Mouse (Mus musculus) naive thymus-derived CD4-positive, alpha-beta T cell, adult 2 months (primary cell): ENCODE results near the gene Nans.
A peak's percentile ranks its signal among the peaks of the same experiment; 100 is the strongest.

Source experiments
- DNase-seq: peaks from one replicate; pipeline ENCODE4 v3.0.0-alpha.2; 2011; ENCODE audit warnings: low read depth

Nans gene

DNA sequence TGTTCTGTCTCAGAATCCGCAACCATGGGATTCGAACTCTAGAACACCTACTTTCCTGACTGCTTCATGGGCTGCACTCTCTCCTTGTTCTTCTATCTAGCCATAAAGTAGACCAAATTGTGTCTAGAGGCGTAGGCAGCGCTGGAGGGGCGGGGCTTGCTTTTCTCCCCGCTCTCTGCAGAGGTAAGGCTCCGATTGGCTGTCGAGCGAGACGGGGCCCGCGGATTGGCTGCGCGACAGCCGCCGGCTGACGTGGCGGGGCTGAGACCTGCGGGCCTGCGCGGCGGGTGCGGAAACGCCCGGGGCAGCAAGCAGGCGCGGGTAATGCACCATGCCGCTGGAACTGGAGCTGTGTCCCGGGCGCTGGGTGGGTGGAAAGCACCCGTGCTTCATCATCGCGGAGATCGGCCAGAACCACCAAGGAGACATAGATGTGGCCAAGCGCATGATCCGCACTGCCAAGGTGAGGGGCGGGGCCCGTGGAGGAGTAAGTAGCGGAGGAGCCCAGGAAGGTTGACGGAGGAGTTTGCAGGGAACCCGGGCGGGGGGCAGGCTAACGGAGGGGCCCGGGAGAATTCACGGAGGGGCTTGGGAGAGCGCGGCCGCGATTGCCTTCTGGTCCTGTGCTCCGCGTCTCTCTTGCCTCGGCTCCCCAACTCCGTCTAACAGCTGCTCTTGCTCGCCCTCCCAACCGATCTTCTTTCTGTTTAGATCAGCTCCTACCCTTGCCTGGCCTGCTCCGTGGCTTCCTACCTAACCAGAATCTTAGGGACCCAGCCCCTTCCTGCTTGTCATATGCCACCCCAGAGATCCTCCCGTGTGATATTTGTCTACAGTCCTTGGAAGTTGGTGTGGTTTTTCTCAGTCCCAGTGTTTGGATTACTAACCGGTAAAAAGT is at the start of gene Nans:
Gene Nans, plus strand, starts transcription at position 221 of the 898 bp plus-strand sequence.
- DNase-seq = peak; percentile 96

DNA sequence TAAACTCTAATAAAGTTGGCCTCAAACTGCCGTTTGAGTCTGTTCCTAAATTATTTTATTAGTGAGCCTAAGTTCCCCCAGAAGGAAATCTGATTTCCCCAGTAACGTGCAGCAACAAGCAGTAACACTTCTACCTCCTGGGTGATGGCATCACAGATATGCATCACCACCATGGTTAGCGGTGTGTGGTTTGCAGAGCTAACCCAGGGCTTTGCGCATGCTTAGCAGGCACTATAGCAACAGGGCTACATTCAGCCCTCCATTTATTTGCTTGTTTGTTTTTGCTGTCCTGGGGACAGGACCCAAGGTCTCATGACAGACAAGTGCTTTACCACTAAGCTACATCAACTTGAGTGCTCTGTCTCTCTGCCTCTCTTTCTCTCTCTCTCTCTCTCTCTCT is 46.5 kb upstream of the Nans start:
- DNase-seq = peak; percentile 45

DNA sequence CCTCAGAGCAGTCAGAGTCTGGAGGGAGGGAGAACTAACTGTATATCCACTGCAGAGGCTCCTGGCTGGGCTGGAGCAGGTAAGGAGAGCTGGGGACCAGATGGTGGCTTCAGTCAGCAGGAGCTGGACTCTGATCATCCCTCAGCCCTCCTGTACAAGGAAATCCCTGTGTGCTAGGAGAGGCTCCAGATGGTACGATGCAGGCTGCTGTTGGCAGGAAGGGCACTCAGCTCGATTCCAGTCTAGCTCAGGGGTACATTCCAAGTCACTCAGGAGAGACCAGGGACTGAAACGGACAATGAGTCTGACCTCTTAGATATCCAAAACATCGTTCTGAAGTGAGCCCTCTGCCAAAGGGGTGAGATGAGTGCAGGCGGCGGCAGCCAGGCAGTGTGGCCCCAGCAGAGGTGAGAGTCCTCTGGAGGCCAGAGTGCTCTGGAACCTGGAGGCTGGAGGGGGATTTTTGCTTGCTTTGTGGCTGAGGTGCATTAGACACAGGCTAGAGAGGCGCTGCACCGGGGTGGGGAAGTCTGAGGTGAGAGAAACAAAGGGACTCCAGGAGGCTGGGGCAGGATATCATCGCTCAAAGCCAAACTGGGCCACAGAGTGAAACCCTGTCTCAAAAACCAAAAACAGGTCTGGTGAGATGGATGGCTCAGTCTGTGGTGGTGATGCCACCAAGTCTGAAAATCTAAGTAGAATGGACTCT is 43.7 kb upstream of the Nans start:
- DNase-seq = no peak

DNA sequence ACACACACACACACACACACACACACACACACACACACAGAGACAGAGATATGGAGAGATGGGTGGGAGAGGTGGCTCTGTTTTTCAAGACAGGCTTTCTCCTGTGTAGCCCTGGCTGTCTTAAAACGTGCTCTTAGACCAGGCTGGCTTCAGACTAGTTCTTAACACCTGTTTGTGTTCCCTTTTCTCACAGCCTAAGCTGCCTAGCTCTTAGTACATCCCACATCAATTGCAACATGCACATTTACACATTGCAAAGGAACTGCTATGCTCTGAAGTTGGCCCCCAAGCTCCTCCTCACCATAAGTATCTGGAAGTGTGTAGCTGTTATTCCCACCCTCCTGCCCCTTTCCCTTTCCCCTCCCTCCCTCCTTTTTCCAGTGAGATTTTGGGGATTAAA is 41.6 kb upstream of the Nans start:
- DNase-seq = no peak

DNA sequence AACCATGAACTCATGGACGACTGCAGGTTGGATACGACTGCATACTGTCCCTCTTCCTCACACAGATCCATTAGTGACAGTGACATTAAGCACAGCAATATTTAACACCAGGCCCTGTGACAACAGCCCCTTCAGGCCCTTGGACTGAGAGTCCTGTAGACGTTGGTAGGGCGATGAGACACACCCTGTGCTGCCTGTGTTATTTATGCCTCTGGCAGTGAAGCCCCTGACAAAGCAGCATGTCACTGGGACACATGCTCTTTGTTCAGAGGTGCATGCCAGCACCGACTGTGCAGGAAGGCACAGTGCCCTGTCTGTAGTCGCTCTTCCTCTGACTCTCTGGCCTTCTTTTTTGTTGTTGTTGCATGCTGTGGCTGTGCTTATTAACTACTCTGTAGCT is 40.2 kb upstream of the Nans start:
- DNase-seq = no peak

DNA sequence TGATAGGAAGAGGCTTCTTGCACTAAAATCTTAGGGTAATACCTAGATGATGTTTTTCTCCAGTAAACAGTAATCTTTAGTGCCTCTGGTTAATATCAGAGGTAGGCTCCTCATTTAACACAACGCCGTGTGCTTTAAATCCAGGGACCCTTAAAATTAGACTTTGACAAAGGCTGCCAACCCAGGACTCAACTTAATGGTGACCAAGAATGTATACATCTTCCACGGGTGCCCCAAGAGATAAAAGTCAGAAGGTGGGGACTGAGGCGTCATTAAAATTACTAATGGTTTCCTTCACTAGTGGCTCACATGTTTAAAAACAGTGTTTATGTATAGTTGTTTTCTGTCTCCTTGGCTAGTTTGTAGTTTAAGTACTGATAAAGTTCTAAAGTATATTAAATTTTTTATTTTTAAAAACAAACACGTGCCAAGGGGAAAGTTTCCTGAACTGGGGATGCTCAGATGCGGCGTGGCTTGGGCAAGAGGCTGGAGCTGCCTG is 39.0 kb upstream of the Nans start:
- DNase-seq = no peak

DNA sequence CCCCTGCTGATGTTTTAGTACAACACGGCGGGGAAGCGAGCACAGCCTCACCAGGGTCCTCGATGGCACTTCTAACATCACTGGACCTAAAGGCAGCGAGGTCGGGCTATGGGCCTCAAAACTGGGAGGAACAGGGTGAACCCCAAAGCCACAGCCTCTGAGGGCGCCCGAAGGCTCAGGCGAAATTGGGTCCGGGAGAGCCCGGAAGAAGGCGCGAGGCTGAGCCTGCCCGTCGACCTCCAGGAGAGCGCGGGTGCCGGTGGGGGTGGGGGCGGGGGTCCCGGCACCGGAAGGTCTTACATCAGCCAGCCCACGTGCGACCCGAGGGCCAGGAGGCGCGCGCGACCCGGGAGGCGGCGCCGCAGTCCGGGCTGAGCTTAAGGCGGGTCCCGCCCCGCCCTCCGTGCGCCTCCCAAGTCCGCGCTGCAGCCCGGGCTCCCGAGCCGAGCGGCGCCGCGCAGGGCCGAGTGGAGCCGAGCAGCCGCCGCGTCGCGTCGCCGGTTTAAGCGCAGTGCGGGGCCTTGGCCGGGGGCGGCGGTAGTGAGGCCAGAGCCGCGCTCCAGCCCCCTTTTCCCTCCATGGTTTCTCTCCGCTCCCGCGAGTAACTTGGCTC is 38.4 kb upstream of the Nans start, which contains the start of gene Anp32b:
Gene Anp32b, plus strand, starts transcription at position 384 of the 613 bp plus-strand sequence.
- DNase-seq = peak; percentile 93

DNA sequence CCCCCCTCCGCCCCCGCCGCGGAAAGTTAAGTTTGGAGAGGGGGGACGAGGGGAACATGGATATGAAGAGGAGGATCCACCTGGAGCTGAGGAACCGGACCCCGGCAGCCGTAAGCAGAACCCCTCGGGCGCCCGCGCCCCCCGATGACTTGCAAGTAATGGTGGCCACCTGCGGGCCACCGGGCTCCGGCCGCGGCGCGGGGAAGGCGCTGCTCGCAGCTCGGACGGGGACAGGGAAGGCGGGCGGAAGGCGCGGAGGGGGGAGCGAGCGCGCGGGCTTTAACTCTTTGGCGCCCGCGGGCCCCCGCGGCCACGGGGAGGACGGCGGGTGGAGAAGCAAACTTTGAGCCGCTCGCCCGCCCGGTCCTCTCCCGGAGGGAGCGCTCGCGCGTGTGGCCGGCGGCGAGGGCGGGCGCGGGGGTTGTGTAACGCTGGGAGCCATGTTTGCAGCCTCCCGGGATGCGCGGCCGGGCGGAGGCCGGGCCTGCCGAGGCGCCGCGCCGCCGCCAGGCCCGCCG is 37.7 kb upstream of the Nans start:
- DNase-seq = peak; percentile 79

DNA sequence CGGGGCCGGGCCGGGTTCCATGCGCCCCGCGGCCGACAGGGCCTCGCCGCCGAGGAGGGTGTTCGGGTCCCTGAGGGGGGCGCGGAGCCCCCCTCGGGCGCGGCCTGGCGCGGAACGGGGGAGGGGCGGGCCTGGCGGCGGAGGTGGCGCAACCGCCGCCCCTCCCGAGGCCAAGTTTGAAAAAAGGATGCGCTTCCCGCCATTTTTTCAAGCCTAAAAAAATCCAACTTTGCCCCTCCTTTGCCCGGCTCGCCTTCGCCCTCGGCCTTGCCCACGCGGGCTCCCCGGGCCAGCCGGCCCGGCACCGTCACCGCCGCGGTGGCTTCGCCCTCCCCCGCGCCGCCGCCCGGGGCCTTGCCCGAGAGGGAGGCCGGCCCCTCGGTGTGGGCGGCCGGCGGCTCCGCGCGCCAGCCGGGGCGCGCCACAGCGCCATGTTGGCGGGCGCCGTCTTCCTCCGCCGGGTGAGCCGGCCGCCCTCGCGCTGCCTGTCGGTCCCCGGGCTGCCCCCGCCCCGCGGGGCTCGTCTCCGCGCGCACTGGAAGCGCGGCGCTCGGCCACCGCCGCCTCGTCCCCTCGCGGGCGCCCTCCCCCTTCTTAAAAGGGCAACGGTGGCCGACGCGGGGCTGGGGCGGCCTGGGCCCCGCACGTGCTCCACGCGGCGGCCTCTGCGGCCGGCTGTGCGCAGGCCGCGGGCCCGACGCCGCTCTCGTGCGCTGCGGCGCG is 37.1 kb upstream of the Nans start:
- DNase-seq = peak; percentile 84

DNA sequence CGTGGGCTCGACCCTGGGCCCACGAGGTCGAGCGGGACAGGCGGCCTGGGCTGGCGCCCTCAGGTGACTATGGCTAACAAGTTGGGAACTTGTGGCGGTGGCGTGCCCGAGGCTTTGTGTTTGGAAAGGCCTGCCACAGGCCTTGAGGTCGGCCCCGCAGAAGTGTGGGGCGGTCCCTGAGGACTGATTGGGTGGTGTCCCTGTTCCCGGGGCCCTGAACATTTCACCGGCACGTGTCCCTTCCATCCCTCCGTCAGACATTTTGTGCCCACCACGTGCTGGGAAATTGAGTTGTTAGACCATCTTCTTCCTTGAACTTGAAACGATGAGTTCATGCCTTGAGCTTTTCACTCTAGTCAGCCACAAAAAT is 36.6 kb upstream of the Nans start:
- no peak for DNase-seq

DNA sequence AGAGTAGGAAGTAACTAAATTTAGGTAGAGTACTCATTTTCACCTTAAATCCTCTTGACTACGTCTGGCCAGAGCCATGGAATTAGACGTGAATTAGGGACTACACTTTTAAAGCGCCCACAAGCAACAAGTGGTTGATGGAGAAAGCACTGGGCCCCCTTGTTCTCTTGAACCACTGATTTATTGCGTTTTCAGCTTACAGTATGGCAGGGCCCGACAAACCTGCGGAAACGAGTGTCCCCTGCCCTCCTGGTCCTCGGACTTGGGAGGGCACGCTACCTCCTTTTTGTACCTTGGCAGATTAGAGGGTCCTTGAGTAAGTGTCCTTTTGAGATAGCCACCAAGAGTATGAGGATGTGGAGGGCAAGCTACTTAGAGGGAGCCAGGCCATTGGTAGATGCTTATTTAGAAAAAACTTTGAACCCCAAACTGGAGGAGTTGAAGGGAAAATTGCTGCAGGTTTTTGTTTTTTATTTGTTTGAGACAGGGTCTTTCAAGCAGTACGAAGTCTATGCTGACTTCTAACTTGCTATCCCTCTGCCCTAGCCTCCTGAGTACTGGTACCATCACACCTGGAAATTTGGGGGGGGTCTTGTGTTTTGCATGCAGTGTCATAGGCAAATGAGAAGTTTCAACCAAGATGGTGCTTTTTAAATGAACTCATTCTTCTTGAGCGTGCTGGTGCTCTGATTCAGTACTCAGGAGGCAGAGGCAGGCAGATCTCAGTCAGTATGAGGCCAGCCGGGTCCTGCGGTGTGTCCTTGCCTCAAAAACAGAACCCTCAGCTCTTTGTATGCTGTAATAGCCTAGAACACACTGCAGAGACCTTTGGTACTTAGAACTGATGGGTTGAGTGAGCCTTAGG is 36.0 kb upstream of the Nans start:
- DNase-seq = no peak

DNA sequence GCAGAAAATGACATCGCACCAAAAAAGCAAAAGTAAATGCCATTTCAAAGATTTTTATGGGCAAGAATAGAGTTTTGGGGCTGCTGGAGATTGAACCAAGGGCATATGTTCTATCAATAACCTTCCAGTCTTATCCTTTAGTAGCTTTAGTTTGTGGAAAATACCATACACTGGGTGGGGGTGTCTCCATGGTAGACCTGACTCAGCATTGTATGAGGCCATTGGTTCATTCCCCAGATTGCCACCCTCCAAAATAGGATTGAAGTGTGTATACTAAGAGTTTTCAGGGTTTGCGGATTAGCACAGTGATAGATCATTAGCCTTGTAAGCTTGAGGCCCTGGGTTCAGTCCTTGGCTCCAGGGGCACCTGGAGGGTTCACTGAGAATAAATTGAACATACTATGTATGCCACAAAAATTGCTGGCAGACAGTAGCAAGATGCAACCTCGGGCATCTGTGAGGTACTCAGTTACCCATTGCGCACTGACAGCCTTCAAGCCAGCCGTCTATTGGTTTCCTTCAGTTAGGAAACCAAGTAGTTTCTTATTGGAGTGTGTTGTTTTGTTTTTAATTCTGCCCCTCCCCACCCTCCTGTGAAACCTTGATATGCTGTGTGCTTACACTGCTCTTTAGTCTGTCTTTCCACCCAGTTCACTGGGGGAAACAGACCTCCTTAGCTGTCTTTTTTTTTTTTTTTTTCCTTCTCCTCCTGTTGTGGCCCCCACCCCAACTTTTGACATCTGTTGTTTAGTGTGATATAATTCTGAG is 34.8 kb upstream of the Nans start:
- DNase-seq = peak; percentile 50

DNA sequence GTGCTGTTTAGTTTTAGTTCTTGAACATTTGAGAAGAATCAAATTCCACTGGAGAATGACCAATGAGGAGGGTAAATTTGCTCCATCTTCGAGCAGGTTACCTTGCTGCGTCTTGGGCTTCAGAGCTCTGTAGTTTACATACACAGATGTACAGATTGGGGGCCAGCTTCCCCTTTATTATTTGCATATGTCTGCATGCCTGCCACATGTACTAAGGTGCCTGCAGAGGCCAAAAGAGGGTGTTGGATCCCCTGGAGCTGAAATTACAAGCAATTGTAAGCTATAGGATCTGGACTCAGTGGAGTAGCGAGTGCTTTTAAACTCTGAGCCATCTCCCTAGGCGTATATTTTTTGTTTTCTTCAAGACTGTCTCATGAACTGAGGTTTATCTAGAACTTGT is 32.3 kb upstream of the Nans start:
- DNase-seq = no peak

DNA sequence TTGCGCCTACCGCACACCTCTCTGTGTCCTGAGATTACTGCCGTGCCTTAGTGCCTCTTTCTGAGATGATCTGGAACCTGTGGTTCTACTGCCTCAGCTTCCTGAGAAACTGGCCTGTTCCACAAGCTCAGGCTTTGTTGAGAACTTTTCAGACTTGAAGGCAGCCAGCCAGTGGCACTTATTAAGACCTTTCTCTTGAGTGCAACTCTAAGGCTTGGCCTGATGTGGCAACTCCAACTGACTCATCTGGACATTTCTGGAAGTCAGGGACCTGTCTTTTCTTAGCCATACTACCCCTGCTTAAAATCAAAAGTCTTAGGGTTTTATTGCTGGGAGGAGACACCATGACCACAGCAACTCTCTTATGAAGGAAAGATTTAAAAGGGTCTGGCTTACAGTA is 31.9 kb upstream of the Nans start:
- no peak for DNase-seq

DNA sequence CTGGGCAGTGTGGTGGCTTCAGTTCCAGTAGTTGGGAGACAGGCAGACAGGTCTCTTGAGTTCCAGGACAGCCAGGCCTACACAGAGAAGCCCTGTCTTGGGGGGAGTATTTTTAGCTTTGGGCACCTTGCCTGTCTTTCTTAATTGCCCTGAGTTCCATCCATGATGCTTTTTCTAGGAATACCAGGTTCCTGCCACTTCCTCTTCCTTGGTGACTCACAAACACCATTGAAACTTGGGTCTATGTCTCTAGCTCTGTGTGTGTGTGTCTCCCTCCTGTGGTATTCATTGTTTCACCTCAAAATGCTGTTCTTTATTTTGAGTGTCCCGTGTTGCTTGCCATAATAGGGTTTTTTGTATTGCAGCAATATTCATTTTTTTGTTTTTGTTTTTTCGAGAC is 30.6 kb upstream of the Nans start:
- no peak for DNase-seq

DNA sequence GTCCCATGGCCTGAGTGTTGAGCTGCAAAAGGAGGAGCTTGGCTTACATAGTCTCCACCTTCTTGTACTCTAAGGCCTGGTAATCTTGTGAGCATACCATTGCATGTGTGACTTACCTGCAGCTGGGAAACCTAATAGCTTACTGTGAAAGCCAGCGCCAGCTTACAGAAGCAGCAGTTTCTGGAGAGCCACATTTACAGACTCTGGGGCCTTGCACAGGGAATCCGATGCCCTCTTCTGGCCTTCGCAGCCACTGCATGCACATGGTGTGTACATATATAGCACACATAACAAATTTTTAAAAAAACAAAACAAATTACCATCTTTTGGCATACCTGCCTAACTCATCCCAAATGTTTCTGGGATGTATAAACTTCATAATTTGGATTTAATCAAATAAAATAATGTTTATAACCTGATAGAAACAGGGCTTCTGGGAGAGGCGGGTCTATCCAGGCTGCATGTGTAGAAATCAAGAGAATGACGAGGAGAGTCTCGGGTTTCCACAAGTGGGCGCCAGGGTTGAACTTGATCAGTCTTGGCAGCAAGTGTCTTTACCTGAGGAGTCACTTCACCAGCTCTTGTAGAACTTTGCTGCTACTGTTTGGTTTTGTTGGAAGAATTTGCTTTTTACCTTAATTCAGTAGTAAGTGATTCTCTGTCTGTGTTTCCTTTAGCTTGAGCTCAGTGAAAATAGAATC is 25.8 kb upstream of the Nans start:
- peak; percentile 70 for DNase-seq

DNA sequence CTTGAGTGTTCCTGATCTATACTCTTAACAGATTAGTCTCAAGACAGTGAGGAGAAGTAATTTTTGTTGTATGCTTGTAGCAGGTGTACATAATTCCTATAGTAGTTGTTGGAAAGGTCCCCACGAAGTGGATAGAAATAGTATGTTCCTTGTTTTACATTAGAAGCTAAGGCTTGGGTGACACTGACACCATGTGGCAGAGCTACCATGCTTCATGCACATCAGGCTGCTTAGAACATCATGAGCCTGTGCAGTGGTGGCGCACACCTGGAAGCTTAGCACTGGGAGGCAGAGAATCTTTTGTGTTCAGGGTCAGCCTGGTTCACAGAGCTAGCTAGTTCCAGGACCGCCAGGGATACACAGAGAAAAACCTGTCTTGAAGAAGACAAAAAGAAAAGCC is 23.3 kb upstream of the Nans start:
- DNase-seq = peak; percentile 47

DNA sequence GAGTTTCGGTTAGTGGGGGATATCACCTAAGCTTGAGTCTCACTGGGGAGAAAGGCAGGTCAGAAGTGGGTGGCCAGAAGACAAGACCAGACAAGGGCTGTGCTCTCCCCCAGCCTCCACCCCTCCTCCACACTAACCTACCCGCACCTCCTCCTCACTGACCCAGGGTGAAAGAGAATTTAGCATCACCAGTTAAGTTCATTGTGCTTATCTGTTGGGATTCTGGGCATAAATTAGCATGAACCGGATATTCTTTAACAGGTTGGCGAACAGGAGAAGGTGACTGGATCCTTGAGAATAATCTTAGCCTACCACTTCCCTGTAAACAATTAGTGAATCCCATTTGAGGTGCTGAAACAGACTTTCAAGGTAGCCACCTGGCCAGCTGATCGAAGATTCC is 13.9 kb upstream of the Nans start:
- no peak for DNase-seq

DNA sequence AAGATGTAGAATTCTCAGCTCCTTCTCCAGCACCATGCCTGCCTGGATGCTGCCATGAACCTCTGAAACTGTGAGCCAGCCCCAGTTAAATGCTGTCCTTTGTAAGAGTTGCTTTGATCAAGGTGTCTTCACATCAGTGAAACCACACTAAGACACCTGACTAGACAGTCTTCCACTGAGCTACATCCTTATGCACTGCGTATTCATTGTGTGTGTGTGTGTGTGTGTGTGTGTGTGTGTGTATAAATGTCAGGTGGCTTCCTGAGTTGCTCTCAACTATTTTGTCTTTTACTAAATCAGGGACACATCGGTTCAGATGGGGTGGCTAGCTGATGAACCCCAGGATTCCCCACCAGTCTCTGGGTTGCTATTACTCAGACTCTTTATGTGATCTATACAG is 10.0 kb upstream of the Nans start:
- DNase-seq = peak; percentile 69
